Mouse (Mus musculus) hindbrain, embryonic 12.5 days (tissue): Measurements from ENCODE around the gene Tbccd1. TPM values are rescaled to one million over a fixed set of nuclear protein-coding genes. Genes with fewer than 3 reads are reported as not detected.

ENCODE experiments used
- ATAC-seq: fragments of 200-750 bp; cut with Nextera tagmentation; 2 replicates; pipeline ENCODE4 v1.8.0; 2017; ENCODE audit warnings: moderate TSS enrichment; ENCODE audit not compliant: low FRiP score
- H3K27ac ChIP-seq: fragments of 300-500 bp; sonication (generic); 2 replicates; pipeline ENCODE4 v1.5.1; 2016; ENCODE audit warnings: mild to moderate bottlenecking
- H3K27me3 ChIP-seq: fragments of 300-500 bp; sonication (generic); 2 replicates; pipeline ENCODE4 v1.6.1; 2016; ENCODE audit warnings: mild to moderate bottlenecking
- H3K36me3 ChIP-seq: fragments of 300-500 bp; sonication (generic); 2 replicates; pipeline ENCODE4 v1.6.1; 2016; ENCODE audit warnings: mild to moderate bottlenecking
- H3K4me1 ChIP-seq: fragments of 300-500 bp; sonication (generic); 2 replicates; pipeline ENCODE4 v1.6.1; 2016
- H3K4me2 ChIP-seq: fragments of 300-500 bp; sonication (generic); replicated peaks from 2 replicates; pipeline ENCODE4 v1.6.1; 2016; ENCODE audit warnings: mild to moderate bottlenecking
- H3K4me3 ChIP-seq: fragments of 300-500 bp; sonication (generic); 2 replicates; pipeline ENCODE4 v1.5.1; 2016; ENCODE audit warnings: mild to moderate bottlenecking
- H3K9ac ChIP-seq: fragments of 300-500 bp; sonication (generic); 2 replicates; pipeline ENCODE4 v1.6.1; 2016; ENCODE audit warnings: mild to moderate bottlenecking, moderate library complexity
- H3K9me3 ChIP-seq: fragments of 300-500 bp; sonication (generic); replicated peaks from 2 replicates; pipeline ENCODE4 v1.6.1; 2016; ENCODE audit warnings: mild to moderate bottlenecking
- WGBS: fragments of 180-500 bp; shearing (Covaris S2); methylation state at CpG from one replicate; pipeline ENCODE4 v1.1.7; 2016; 5-methylcytosine and 5-hydroxymethylcytosine counted together
- polyA plus RNA-seq: library from polyadenylated mRNA; unstranded; fragments of >200 nt; fragmentation: Nextera tagmentation; extraction: Ambion mirVana; gene quantifications from 2 replicates; pipeline ENCODE4 v1.2.1, GENCODE M21; 2016

Tbccd1 gene
- polyA plus RNA-seq, 1 experiment from 2014 or later, result 30.1 TPM

DNA sequence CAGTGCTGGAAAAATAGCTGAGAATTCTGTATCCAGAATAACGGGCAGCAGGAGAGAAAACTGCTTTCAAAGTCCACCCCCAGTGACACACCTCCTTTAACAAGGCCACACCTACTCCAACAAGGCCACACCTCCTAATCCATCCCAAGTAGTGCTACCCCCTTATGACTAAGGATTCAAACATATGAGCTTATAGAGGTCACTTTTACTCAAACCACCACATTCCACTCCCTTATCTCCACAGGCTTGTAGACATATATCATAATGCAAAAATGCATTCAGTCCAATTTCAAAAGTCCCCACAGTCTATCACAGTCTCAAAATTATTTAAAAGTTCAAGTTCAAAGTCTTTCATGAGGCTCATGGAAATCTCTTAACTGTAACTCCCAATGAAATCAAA lies 9.8 kb downstream of the Tbccd1 start:
- no peak overlapping the region for H3K27ac ChIP-seq
- no peaks in the 10 kb centered on the region for H3K36me3 ChIP-seq
- 86% methylated on average over 1 of the region's 1 CpGs for WGBS
- no peak overlapping the region for H3K4me3 ChIP-seq
- ATAC-seq, result no peak
- no peaks in the 10 kb centered on the region for H3K27me3 ChIP-seq
- no peaks in the 10 kb centered on the region for H3K9me3 ChIP-seq
- H3K4me2 ChIP-seq, result no peak overlapping the region
- peaks cover 6% of the 10 kb centered on the region for H3K4me1 ChIP-seq
- no peak overlapping the region for H3K9ac ChIP-seq

DNA sequence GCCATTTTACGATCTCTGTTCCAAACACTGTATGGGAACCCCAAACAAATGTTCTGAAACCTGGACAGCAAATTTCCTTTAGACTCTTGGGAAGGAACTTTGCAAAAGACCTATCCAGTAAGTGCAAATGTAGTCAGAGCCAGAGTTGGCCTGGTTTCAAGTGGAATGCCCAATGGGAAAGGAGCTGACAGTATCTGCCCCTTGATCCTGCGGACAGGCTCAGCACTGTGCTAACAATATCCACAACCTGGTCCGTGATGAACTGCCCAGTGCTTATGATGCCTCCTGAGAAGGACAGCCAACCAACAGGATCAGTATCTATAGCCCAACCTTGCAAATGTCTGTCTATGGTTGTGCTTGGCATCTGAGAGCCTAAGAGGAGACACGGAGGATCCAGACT lies 12.0 kb downstream of the Tbccd1 start:
- ATAC-seq, result no peak
- 89% methylated on average over 4 of the region's 4 CpGs for WGBS
- Histone ChIP-seq H3K4me1 (peaks cover 6% of the 10 kb centered on the region), H3K4me2 (no peak overlapping the region), H3K36me3 (peaks cover under 1% of the 10 kb centered on the region; the same call in 1 of the 2 replicates), H3K27me3 (no peaks in the 10 kb centered on the region), H3K9ac (no peak overlapping the region), H3K27ac (no peak overlapping the region), H3K9me3 (no peaks in the 10 kb centered on the region), H3K4me3 (no peak overlapping the region)

DNA sequence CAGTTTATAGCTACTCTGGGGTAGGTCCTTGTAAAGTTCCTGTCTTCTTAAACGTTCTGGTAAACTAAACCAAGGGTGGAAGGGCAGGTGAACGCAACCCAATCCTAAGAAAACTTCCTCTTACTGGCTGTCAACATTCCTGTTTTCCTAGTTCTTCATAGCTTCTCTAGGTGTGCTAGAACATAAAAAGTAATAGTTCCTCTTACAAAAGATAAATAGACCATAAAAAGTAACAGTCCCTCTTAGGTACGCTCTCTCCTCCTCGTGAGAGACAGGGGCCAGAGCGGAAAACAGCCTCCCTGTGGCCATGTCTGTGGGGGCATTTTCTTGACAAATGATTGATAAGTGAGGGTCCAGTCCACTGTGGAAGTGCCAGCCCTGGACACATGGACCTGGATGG lies 12.6 kb downstream of the Tbccd1 start:
- no peaks in the 10 kb centered on the region for H3K27me3 ChIP-seq
- peaks cover 7% of the 10 kb centered on the region; the same call in 1 of the 2 replicates for H3K36me3 ChIP-seq
- 0 out of 2 replicates have a peak, but pooled peaks have one; percentile 17 for ATAC-seq
- H3K4me3 ChIP-seq, result peak overlapping the region; percentile 49
- peak overlapping the region; percentile 82 for H3K4me2 ChIP-seq
- peak overlapping the region; percentile 80 for H3K9ac ChIP-seq
- 78% methylated on average over 5 of the region's 5 CpGs for WGBS
- no peak overlapping the region for H3K27ac ChIP-seq
- H3K9me3 ChIP-seq, result no peaks in the 10 kb centered on the region
- peaks cover 6% of the 10 kb centered on the region for H3K4me1 ChIP-seq

DNA sequence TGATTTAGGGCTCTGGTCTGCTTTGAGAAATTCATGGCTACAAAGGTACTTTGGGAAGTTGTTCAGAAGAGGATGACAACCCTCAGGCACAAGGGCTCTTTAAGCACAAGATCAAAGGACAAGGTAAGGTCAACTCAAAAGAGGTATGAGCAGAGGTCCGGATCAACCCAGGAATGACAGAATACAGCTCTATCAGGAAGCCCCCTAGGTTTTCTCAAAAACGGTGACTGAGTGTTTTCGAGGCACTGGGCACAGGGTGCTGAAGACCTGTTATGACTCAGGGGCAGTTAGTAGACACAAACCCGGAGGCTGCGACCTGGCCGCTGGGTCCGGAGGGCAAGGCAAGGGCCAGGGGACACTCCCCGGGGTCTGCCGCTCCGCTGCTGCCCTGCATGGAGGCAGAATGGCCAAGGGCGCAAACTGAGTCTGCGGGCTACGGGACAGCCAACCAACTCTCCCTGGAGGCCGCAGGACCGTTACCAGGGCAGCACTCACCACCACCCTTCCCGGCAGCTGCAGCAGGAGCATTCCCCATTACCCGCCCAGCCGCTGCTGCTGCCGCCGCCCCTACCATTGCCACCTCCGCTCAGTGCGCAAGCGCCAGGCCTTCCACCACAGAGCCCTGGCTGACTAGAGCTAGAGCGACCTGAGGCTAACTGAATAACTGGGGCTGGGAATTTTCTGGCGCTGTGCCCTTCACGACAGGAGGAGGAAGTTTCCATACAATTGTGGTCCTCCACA lies 13.2 kb downstream of the Tbccd1 start:
- 11% methylated on average over 26 of the region's 26 CpGs for WGBS
- ATAC-seq, result peak; percentile 94
- Histone ChIP-seq H3K27ac (peak overlapping the region; percentile 49; the same call in 1 of the 2 replicates), H3K4me3 (peak overlapping the region; percentile 49), H3K27me3 (no peaks in the 10 kb centered on the region), H3K36me3 (peaks cover 11% of the 10 kb centered on the region; the same call in 1 of the 2 replicates), H3K9me3 (no peaks in the 10 kb centered on the region), H3K4me2 (peak overlapping the region; percentile 82), H3K9ac (peak overlapping the region; percentile 80), H3K4me1 (peaks cover 6% of the 10 kb centered on the region)

DNA sequence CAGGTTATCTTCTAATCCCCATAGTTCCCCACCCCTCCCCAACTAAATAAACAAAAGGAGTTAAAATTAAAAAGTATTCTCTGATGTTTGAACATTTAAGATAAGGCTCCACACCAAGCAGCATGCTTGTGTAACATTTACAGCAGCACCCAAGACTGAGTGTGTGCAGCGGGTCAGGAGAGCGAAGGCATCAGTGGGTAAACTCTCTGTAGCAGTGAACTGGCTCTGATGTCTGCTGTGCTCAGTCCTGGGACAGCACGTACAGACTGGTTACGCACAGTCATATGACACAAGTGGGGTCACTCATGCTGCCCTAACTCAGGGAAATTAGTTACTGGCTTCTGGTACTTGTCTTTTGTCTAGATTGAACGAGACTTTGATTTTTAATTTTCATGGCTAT lies 14.6 kb downstream of the Tbccd1 start:
- WGBS, result 93% methylated on average over 5 of the region's 5 CpGs
- ATAC-seq, result no peak
- Histone ChIP-seq H3K36me3 (peaks cover 16% of the 10 kb centered on the region; the same call in 1 of the 2 replicates), H3K9me3 (no peaks in the 10 kb centered on the region), H3K27ac (no peak overlapping the region), H3K9ac (no peak overlapping the region), H3K27me3 (no peaks in the 10 kb centered on the region), H3K4me1 (peaks cover 6% of the 10 kb centered on the region), H3K4me3 (no peak overlapping the region), H3K4me2 (no peak overlapping the region)

DNA sequence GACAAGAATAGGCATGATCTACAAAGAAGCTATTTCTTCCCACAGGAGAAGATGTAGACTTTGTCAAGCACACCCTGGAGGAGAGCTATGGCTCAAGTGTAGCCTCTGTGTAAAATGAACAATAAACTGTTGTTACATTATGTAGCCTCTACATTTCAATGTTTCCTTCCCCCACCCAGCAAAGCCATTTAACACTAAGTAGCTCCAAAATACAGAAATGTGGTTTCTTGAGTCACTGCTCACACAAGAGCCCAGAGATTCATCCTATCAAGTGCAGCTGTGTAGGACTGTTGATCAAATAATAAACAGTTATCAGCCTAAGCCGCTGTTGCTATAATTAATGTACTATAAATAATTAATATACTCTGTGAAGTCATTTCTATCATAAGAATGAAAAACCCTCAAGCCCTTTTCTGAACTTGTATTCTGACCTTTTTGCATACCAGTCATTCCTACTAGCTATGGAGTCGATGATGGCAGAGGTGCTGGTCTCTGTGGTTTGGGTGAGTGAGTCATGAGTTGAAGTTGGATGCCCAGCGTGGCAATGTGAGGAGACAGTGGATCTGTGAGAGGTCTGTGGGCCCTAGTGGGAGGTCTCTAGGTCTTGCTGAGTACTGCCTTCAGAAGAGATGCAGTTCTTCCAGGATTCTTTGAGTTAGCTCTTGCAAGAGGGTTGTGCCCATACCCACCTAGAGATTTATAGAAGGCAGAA lies 18.2 kb downstream of the Tbccd1 start:
- no peak overlapping the region for H3K27ac ChIP-seq
- H3K9ac ChIP-seq, result no peak overlapping the region
- no peak overlapping the region for H3K4me2 ChIP-seq
- H3K9me3 ChIP-seq, result no peaks in the 10 kb centered on the region
- H3K4me3 ChIP-seq, result no peak overlapping the region
- no peaks in the 10 kb centered on the region for H3K27me3 ChIP-seq
- no peaks in the 10 kb centered on the region for H3K4me1 ChIP-seq
- no peak for ATAC-seq
- WGBS, result 86% methylated on average over 3 of the region's 3 CpGs
- H3K36me3 ChIP-seq, result peaks cover 20% of the 10 kb centered on the region

DNA sequence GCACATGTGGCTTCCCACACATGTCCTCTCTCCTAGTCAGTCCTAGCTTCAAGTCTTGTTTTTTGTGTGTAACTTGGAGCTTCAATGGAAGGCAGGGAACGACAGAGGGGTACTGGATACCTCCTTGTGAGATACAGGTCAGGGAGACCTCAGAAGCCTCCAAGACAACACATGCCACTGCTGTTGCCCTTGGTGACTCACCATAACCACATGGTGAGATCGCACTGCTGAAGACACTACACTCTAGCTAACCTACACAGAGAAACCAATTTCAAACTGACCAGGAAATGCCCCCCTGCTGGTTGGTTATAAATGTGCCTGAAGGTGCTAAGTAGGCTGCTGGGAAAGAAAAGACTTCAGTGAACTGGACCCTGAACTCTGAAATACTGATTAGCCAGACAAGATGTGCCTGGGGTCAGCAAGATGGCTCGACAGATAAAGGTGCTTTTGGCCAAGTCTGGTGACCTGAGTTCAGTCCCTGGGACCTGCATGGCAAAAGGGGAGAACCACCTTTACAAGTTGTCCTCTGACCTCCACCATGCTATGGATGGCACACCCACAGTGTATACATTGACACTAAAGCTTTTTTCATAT lies 24.4 kb downstream of the Tbccd1 start:
- H3K4me2 ChIP-seq, result no peak overlapping the region
- 87% methylated on average over 3 of the region's 3 CpGs for WGBS
- no peak overlapping the region for H3K27ac ChIP-seq
- ATAC-seq, result no peak
- H3K4me3 ChIP-seq, result no peak overlapping the region
- no peaks in the 10 kb centered on the region for H3K9me3 ChIP-seq
- H3K4me1 ChIP-seq, result no peaks in the 10 kb centered on the region
- H3K36me3 ChIP-seq, result peaks cover 12% of the 10 kb centered on the region
- no peaks in the 10 kb centered on the region for H3K27me3 ChIP-seq
- no peak overlapping the region for H3K9ac ChIP-seq

DNA sequence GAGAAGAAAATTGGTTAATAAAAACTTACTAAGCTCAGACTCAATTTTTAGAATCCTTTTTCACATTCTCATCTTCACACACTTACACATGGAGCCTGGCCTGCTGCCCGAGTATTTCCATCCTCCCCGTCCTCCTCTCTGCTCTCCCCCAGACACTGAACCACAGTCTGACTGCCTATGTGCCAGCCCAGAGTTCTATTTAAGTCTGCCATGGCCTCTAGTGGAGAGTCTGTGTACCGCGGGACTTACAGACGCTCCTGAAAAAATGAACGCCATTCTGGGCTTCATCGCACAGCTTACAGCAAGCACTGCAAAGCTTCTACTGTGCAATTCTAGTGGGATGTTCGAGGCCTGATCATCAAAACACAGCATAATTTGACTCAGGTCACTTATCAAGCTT lies 36.7 kb downstream of the Tbccd1 start:
- ATAC-seq, result no peak
- H3K4me3 ChIP-seq, result no peak overlapping the region
- no peak overlapping the region for H3K9ac ChIP-seq
- no peak overlapping the region for H3K4me2 ChIP-seq
- H3K36me3 ChIP-seq, result peaks cover 24% of the 10 kb centered on the region
- H3K4me1 ChIP-seq, result no peaks in the 10 kb centered on the region
- H3K9me3 ChIP-seq, result no peaks in the 10 kb centered on the region
- H3K27ac ChIP-seq, result no peak overlapping the region
- H3K27me3 ChIP-seq, result no peaks in the 10 kb centered on the region
- WGBS, result 66% methylated on average over 8 of the region's 8 CpGs

DNA sequence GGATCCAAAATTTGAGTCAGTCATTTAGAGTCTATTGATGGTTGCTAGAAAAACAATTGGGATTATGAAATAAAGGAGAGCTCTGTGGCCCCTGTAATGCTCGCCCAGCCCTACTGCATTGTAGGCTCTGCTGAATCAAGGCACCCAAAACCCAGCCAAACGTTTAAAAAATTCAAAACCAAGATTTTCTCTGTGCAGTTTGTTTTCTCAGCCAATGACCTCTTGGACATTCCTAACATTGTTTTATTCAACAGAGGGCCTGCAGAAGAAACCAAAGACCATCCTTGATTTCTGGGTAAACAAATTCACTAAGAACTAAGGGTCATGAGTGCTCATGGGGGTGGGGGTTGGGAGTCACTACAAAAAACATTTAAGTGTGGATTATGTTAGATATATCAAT lies 46.0 kb downstream of the Tbccd1 start, which contains the start of gene Crygs:
Gene Crygs, minus strand, starts transcription at position 101 of the 400 bp plus-strand sequence.
- Histone ChIP-seq H3K27me3 (peaks cover 7% of the 10 kb centered on the region), H3K9me3 (no peaks in the 10 kb centered on the region), H3K4me1 (no peaks in the 10 kb centered on the region), H3K4me3 (no peak within 1 kb of the TSS), H3K4me2 (no peak within 1 kb of the TSS), H3K9ac (no peak within 1 kb of the TSS), H3K36me3 (peaks cover 11% of the 10 kb centered on the region; the same call in 1 of the 2 replicates), H3K27ac (no peak within 1 kb of the TSS)
- no peak for ATAC-seq
- WGBS, result 63% methylated on average over 2 of the region's 2 CpGs

DNA sequence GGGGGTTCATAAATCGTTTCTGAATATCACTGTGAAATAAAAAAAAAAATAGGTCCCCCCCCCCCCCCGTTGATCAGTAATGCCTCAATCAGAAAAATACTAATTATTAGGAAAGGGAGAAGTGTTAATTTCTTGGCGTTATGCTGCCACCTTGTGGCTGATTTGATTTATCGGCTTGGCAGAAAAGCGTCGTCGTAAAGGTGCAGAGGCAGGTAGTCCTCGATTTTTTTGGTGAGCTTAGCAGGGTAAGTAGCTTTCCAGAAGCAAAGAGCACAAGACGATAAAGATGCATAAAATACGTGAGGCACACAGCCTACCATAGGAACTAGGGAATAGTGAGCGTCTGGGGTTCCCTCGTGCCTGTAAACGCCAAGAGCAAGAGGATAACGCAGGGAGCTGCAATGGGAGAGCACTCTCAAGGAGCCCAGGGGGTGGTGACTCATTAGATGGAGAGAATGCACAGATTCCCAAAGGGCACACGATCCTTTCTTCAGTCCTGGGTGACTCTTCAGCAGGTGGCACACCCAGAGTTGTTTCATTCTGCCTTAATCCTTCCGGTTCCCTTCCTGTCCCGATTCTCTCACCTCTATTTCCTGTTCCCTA lies 49.9 kb downstream of the Tbccd1 start:
- H3K4me2 ChIP-seq, result peak overlapping the region; percentile 25; the same call in 1 of the 2 replicates
- WGBS, result 16% methylated on average over 17 of the region's 17 CpGs
- H3K36me3 ChIP-seq, result no peaks in the 10 kb centered on the region
- no peak overlapping the region for H3K9ac ChIP-seq
- H3K27ac ChIP-seq, result no peak overlapping the region
- ATAC-seq, result no peak
- H3K4me1 ChIP-seq, result no peaks in the 10 kb centered on the region
- peaks cover 33% of the 10 kb centered on the region for H3K27me3 ChIP-seq
- H3K4me3 ChIP-seq, result no peak overlapping the region
- no peaks in the 10 kb centered on the region for H3K9me3 ChIP-seq

DNA sequence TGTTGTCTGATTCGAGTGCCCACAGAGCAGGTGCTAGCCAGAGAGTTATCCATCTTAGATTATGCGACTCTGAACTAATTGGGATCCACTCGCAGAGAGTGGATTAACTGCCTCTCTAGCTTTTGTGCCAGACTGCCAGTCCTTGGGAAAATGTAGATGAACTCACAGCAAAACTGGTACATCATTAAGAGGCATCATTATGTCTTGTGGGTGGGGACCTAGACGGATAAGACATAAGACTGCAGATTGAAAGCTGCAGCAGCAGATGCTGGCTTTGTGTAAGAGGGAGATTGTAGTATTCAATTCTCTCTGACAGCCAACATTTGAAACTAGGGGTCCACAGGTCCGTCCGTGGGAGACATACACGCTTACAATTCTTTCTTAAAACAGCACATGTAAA lies 54.7 kb downstream of the Tbccd1 start:
- H3K9ac ChIP-seq, result no peak overlapping the region
- no peak for ATAC-seq
- no peaks in the 10 kb centered on the region for H3K9me3 ChIP-seq
- peaks cover 55% of the 10 kb centered on the region for H3K27me3 ChIP-seq
- no peak overlapping the region for H3K4me2 ChIP-seq
- H3K4me1 ChIP-seq, result peaks cover 13% of the 10 kb centered on the region
- H3K4me3 ChIP-seq, result no peak overlapping the region
- H3K36me3 ChIP-seq, result no peaks in the 10 kb centered on the region
- H3K27ac ChIP-seq, result no peak overlapping the region
- 80% methylated on average over 7 of the region's 7 CpGs for WGBS

DNA sequence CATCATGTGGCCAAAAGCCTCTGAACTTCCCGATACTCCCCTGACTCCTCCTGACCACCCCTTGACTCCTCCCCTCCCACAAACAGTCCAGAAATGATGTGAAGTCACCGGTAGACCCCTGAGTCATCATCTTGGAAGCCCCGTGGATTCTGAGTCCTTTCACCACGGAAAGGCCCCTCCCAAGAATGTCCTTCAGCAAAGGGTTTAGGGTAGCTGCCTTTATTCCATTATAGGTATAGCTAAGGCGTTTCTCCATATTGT lies 56.7 kb downstream of the Tbccd1 start:
- Histone ChIP-seq H3K9ac (no peak overlapping the region), H3K4me3 (no peak overlapping the region), H3K9me3 (no peaks in the 10 kb centered on the region), H3K36me3 (no peaks in the 10 kb centered on the region), H3K27ac (no peak overlapping the region), H3K27me3 (peaks cover 71% of the 10 kb centered on the region), H3K4me1 (peaks cover 13% of the 10 kb centered on the region), H3K4me2 (no peak overlapping the region)
- ATAC-seq, result peak; percentile 29; the same call in 1 of the 2 replicates
- 24% methylated on average over 5 of the region's 5 CpGs for WGBS
